Mouse (Mus musculus) thymus, adult 2 months (tissue): ENCODE results near the gene Dnajc2.

Source experiments
- CTCF ChIP-seq: fragments of 200-500 bp; IDR thresholded peaks from 2 replicates; pipeline ENCODE4 v1.5.1; 2012; ENCODE audit warnings: mild to moderate bottlenecking, control low read depth, low read length, moderate library complexity, borderline replicate concordance; ENCODE audit not compliant: control insufficient read depth, poor library complexity, insufficient read depth; ENCODE audit errors: extremely low read depth
- POLR2A ChIP-seq: fragments of 200-500 bp; IDR thresholded peaks from 2 replicates; pipeline ENCODE4 v1.6.1; 2012; ENCODE audit warnings: mild to moderate bottlenecking, low read length, control low read depth, moderate library complexity; ENCODE audit not compliant: control insufficient read depth, poor library complexity, insufficient read depth; ENCODE audit errors: extremely low read depth

DNA sequence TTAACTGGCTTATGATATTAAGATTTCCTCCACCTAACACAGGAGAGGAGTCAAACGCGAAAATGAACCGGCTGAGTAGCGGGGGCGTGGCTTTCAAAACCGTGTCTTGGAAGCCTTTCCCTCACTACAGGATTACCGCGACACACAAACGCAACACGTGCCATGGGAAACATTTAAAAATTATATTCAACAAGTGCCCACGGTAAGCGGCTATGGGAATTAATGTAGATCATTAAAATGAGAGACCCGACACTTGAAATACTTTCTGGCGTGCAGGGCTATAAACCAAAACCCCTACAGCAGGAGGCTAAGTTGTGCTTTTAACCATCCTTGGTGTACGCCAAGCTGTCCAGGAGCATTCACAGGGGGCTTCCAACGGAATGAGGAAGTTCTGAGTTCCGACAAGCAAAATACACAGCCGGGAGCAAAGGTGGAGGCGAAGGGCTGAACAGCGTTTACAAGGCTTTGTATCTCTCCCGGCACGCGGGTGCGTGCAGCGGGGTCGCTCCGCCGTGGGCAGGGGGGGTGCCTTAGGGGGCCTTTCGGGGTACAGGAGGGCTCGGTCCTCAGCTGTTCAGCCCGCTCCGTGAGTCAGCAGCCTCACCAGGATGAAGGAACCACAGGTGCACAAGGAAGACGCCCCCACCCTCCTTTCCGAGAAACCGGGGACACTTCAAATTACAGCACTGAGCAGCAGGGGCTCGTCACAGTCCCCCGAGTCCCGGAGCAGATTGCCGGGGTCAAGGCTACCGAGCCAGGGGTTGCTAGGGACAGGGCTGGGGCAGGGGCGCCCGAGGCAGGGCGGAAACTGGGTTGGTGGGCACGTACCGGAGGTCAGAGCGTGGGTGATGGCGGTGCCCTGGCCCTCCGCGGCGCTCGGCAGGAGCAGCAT is 644 bp downstream of the Dnajc2 start:
- TF ChIP-seq CTCF (no peak), POLR2A (no peak)
